Mouse (Mus musculus) lung, embryonic 14.5 days (tissue): ENCODE results near the gene Nell1. TPM values are rescaled to one million over a fixed set of nuclear protein-coding genes. Genes with fewer than 3 reads are reported as not detected.

ENCODE experiments used
- ATAC-seq: fragments of 200-750 bp; cut with Nextera tagmentation; 2 replicates; pipeline ENCODE4 v1.8.0; 2017; ENCODE audit warnings: mild to moderate bottlenecking, moderate TSS enrichment, moderate library complexity; ENCODE audit not compliant: insufficient read depth
- DNase-seq: peaks from one replicate; pipeline ENCODE4 v3.0.0-alpha.2; 2015
- H3K27ac ChIP-seq: fragments of 300-500 bp; sonication (generic); 2 replicates; pipeline ENCODE4 v1.5.1; 2014; ENCODE audit warnings: low read depth, mild to moderate bottlenecking, moderate library complexity
- H3K27me3 ChIP-seq: fragments of 300-500 bp; sonication (generic); 2 replicates; pipeline ENCODE4 v1.6.1; 2014; ENCODE audit warnings: low read length, control low read depth; ENCODE audit not compliant: insufficient read depth
- H3K36me3 ChIP-seq: fragments of 300-500 bp; sonication (generic); 2 replicates; pipeline ENCODE4 v1.6.1; 2014; ENCODE audit warnings: control low read depth; ENCODE audit not compliant: insufficient read depth
- H3K4me1 ChIP-seq: fragments of 300-500 bp; sonication (generic); 2 replicates; pipeline ENCODE4 v1.6.1; 2014; ENCODE audit warnings: antibody characterized with exemption, control low read depth; ENCODE audit not compliant: insufficient read depth
- H3K4me2 ChIP-seq: fragments of 300-500 bp; sonication (generic); 2 replicates; pipeline ENCODE4 v1.6.1; 2014; ENCODE audit warnings: mild to moderate bottlenecking
- H3K4me3 ChIP-seq: fragments of 300-500 bp; sonication (generic); 2 replicates; pipeline ENCODE4 v1.5.1; 2014; ENCODE audit warnings: low read depth, low read length
- H3K9ac ChIP-seq: fragments of 300-500 bp; sonication (generic); 2 replicates; pipeline ENCODE4 v1.6.1; 2014
- H3K9me3 ChIP-seq: fragments of 300-500 bp; sonication (generic); 2 replicates; pipeline ENCODE4 v1.6.1; 2016; ENCODE audit warnings: low read depth, low read length, control low read depth
- CTCF ChIP-seq: IDR thresholded peaks from 2 replicates; pipeline ENCODE4 v1.5.1; 2016; ENCODE audit warnings: antibody characterized with exemption, low read depth
- WGBS: fragments of 180-500 bp; shearing (Covaris S2); extraction: QIAGEN DNeasy Blood & Tissue Kit; methylation state at CpG from one replicate; pipeline ENCODE4 v1.1.7; 2014; 5-methylcytosine and 5-hydroxymethylcytosine counted together
- polyA plus RNA-seq: library from polyadenylated mRNA; unstranded; fragments of >200 nt; fragmentation: Nextera tagmentation; extraction: Ambion mirVana; gene quantifications from 2 replicates; pipeline ENCODE4 v1.2.1, GENCODE M21; 2014

Nell1 gene
- polyA plus RNA-seq, 1 experiment from 2014 or later, result 2.8 TPM

- Histone ChIP-seq H3K9me3 (no peaks in the 10 kb centered on the region), H3K36me3 (no peaks in the 10 kb centered on the region), H3K27me3 (no peaks in the 10 kb centered on the region), H3K4me1 (no peaks in the 10 kb centered on the region), H3K4me2 (no peak overlapping the region), H3K4me3 (no peak overlapping the region), H3K9ac (no peak overlapping the region), H3K27ac (no peak overlapping the region)
- DNase-seq, result no peak
- ATAC-seq, result no peak
- 87% methylated on average over 9 of the region's 9 CpGs for WGBS
- no peak for TF ChIP-seq CTCF
Measured at GRCm38 (mm10) chr7:49946691-49947090, 28.0 kb upstream of the Nell1 start.

GRCm38 (mm10) chr7:49953546-49954181 is 21.0 kb upstream of the Nell1 start:
- WGBS, result 56% methylated on average over 4 of the region's 4 CpGs
- ATAC-seq, result no peak
- Histone ChIP-seq H3K4me2 (no peak overlapping the region), H3K4me3 (no peak overlapping the region), H3K9me3 (no peaks in the 10 kb centered on the region), H3K36me3 (no peaks in the 10 kb centered on the region), H3K9ac (no peak overlapping the region), H3K27ac (no peak overlapping the region), H3K27me3 (no peaks in the 10 kb centered on the region), H3K4me1 (no peaks in the 10 kb centered on the region)
- peak; percentile 69 for TF ChIP-seq CTCF
- DNase-seq, result peak; percentile 83

GRCm38 (mm10) chr7:49954834-49955233 is 19.8 kb upstream of the Nell1 start:
- H3K9ac ChIP-seq, result no peak overlapping the region
- H3K4me1 ChIP-seq, result no peaks in the 10 kb centered on the region
- no peak overlapping the region for H3K4me3 ChIP-seq
- 64% methylated on average over 7 of the region's 7 CpGs for WGBS
- no peak for TF ChIP-seq CTCF
- H3K27ac ChIP-seq, result no peak overlapping the region
- no peaks in the 10 kb centered on the region for H3K9me3 ChIP-seq
- ATAC-seq, result no peak
- H3K27me3 ChIP-seq, result no peaks in the 10 kb centered on the region
- no peak for DNase-seq
- no peaks in the 10 kb centered on the region for H3K36me3 ChIP-seq
- H3K4me2 ChIP-seq, result no peak overlapping the region

GRCm38 (mm10) chr7:49957142-49957541 is 17.5 kb upstream of the Nell1 start:
- no peak for DNase-seq
- H3K4me3 ChIP-seq, result no peak overlapping the region
- H3K4me2 ChIP-seq, result no peak overlapping the region
- TF ChIP-seq CTCF, result no peak
- H3K4me1 ChIP-seq, result no peaks in the 10 kb centered on the region
- 36% methylated on average over 3 of the region's 3 CpGs for WGBS
- H3K27me3 ChIP-seq, result no peaks in the 10 kb centered on the region
- no peaks in the 10 kb centered on the region for H3K36me3 ChIP-seq
- no peak overlapping the region for H3K27ac ChIP-seq
- no peak overlapping the region for H3K9ac ChIP-seq
- ATAC-seq, result no peak
- no peaks in the 10 kb centered on the region for H3K9me3 ChIP-seq

GRCm38 (mm10) chr7:49963764-49964163 is 10.9 kb upstream of the Nell1 start:
- Histone ChIP-seq H3K4me2 (no peak overlapping the region), H3K27me3 (no peaks in the 10 kb centered on the region), H3K4me3 (no peak overlapping the region), H3K36me3 (no peaks in the 10 kb centered on the region), H3K9me3 (no peaks in the 10 kb centered on the region), H3K27ac (no peak overlapping the region), H3K9ac (no peak overlapping the region), H3K4me1 (no peaks in the 10 kb centered on the region)
- ATAC-seq (no peak), DNase-seq (no peak)
- 68% methylated on average over 2 of the region's 2 CpGs for WGBS
- TF ChIP-seq CTCF, result no peak

GRCm38 (mm10) chr7:49969516-49969915 is 5.1 kb upstream of the Nell1 start:
- no peak for TF ChIP-seq CTCF

GRCm38 (mm10) chr7:49975441-49976121 is 917 bp downstream of the Nell1 start:
- no peak overlapping the region for H3K27ac ChIP-seq
- peak; percentile 26 for TF ChIP-seq CTCF
- under 1% methylated on average over 40 of the region's 40 CpGs for WGBS
- H3K27me3 ChIP-seq, result peaks cover 58% of the 10 kb centered on the region
- ATAC-seq (peak; percentile 55; the same call in 1 of the 2 replicates), DNase-seq (peak; percentile 49)
- no peaks in the 10 kb centered on the region for H3K36me3 ChIP-seq
- no peaks in the 10 kb centered on the region for H3K9me3 ChIP-seq
- peak overlapping the region; percentile 92 for H3K4me2 ChIP-seq
- peak overlapping the region; percentile 36; the same call in 1 of the 2 replicates for H3K9ac ChIP-seq
- peak overlapping the region; percentile 47 for H3K4me3 ChIP-seq
- H3K4me1 ChIP-seq, result no peaks in the 10 kb centered on the region

More at GRCm38 (mm10) chr7:49969516-49969915, 5.1 kb upstream of the Nell1 start:
- Histone ChIP-seq H3K4me3 (no peak overlapping the region), H3K4me1 (no peaks in the 10 kb centered on the region), H3K9ac (no peak overlapping the region), H3K27me3 (peaks cover 13% of the 10 kb centered on the region), H3K27ac (no peak overlapping the region), H3K4me2 (no peak overlapping the region), H3K9me3 (no peaks in the 10 kb centered on the region), H3K36me3 (no peaks in the 10 kb centered on the region)
- no peak for DNase-seq
- ATAC-seq, result no peak
- WGBS, result 43% methylated on average over 4 of the region's 4 CpGs
